Mouse (Mus musculus): ENCODE data around the gene Cyren. TPM values are rescaled to one million over a fixed set of nuclear protein-coding genes. Genes with fewer than 3 reads are reported as not detected.

Gene Cyren
- polyA plus RNA-seq, 1 experiment from 2014 or later = 17.5 TPM

DNA sequence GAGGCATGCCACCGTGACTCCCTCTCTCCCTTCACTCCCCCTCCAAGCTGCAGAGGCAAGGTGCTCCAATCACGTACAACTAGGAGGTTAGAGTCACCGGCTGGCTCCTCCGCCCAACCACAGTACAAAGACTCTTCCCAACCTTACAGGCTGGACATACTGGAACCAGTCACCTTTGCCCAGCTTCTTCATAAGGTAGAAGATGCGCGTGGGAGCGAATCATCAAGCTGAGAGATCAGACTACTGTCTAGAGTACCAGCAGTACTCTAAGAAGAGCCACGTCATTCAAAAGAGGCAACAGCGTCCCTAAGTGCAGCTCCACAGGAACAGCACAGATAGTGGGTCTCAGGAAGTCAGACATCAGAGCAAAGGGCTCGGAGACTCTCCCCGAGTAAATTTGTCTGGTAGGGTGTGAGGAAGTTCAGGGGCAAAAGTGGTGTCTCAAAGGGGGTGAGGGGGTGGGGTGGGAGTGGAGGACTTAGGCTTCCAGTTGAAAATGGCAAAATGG, 16.3 kb downstream of the Cyren start:
- H3K4me3 ChIP-seq = no peak overlapping the region
- WGBS = 89% methylated on average over 11 of the region's 11 CpGs
- no peaks in the 10 kb centered on the region for H3K36me3 ChIP-seq (replicated peaks)
- no peaks in the 10 kb centered on the region for H3K9me3 ChIP-seq
- DNase-seq (ENCODE audit: extremely low spot score, low spot score) = no peak
- H3K27ac ChIP-seq = no peak overlapping the region
- no peaks in the 10 kb centered on the region for H3K27me3 ChIP-seq (ENCODE audit: poor library complexity, severe bottlenecking)
- peaks cover 8% of the 10 kb centered on the region for H3K4me1 ChIP-seq

DNA sequence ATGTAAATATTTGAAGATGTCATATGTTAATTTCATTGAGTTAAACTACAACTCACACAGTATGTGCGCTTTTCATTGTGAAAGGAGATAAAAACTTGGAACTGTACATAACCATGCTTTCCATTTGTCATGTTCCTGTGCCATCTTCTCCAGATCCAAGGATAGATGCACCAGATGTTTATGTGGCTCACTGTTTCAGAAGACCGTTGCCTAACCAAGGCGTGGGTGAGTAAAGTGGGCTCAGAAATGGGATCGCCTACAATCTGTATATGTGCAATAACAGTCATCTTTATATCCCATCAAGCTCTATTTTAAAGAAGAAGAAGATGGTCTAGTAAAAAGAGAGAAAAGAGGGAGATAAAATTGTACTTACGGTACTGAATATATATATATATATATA, 45.5 kb downstream of the Cyren start:
- WGBS = 96% methylated on average over 5 of the region's 5 CpGs
- H3K4me1 ChIP-seq = no peaks in the 10 kb centered on the region
- H3K4me3 ChIP-seq = no peak overlapping the region
- no peaks in the 10 kb centered on the region for H3K36me3 ChIP-seq (replicated peaks)
- H3K27me3 ChIP-seq (ENCODE audit: poor library complexity, severe bottlenecking) = no peaks in the 10 kb centered on the region
- DNase-seq (ENCODE audit: extremely low spot score, low spot score) = no peak
- H3K27ac ChIP-seq = no peak overlapping the region
- no peaks in the 10 kb centered on the region for H3K9me3 ChIP-seq

DNA sequence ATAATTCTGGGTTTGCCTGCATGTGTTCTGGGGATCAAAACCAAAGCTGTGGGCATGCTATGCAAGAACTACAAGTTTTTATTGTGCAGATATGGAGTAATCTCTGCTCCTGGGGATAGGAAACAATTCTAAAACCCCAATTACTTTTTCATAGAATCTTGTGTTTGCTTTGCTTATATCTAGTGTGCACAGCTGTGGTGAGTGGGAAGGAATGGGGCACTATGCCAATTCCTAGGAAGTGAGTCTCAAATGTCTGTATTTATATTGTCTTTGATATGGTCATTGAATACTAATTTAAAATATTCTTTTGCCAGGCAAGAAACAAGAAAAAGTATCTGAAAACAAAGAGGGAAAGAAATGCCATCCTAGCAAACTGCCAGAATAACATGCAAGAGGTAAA, 53.5 kb downstream of the Cyren start:
- DNase-seq (ENCODE audit: extremely low spot score, low spot score) = no peak

More for the DNA sequence above, 53.5 kb downstream of the Cyren start:
- H3K9me3 ChIP-seq = no peaks in the 10 kb centered on the region
- no peak overlapping the region for H3K4me3 ChIP-seq
- no peaks in the 10 kb centered on the region for H3K4me1 ChIP-seq
- no peak overlapping the region for H3K27ac ChIP-seq
- no peaks in the 10 kb centered on the region for H3K36me3 ChIP-seq (replicated peaks)
- no peaks in the 10 kb centered on the region for H3K27me3 ChIP-seq (ENCODE audit: poor library complexity, severe bottlenecking)

Other genes with a start within 250 kb of the Cyren start
- 2.4 and 3.0 TPM in 2 replicates for gene Agbl3, start 97.6 kb downstream of the Cyren start, polyA plus RNA-seq (2016; fragmentation: Nextera tagmentation; extraction: Ambion mirVana)
- 1.7 and 2.2 TPM in 2 replicates for gene Tmem140, start 14.9 kb downstream of the Cyren start, polyA plus RNA-seq (2016; fragmentation: Nextera tagmentation; extraction: Ambion mirVana)
- gene Wdr91, start 32.8 kb upstream of the Cyren start, polyA plus RNA-seq (2016; fragmentation: Nextera tagmentation; extraction: Ambion mirVana) = 12.0 TPM in 2 replicates
- not detected in 2 replicates for gene Stra8, start 42.1 kb upstream of the Cyren start, polyA plus RNA-seq (2016; fragmentation: Nextera tagmentation; extraction: Ambion mirVana)
- 0.47 and 0.59 TPM in 2 replicates for gene Slc23a4, start 110.3 kb upstream of the Cyren start, polyA plus RNA-seq (2016; fragmentation: Nextera tagmentation; extraction: Ambion mirVana)

All from forebrain, embryonic 10.5 days (tissue).